ENCODE assay signal across 16 mouse cellular contexts in genomic region chr17:70363561-70363960, GRCm38 (mm10).
DNase-seq lines count a peak whose midpoint lies in the region; ATAC-seq and TF ChIP-seq lines count a peak whose summit lies in the region.
"Had no signal": no experiment of that assay in that cellular context is flagged by ENCODE, and none has a peak within 500 bp of the region (broad histone marks: within the 10 kb centered on the region; RNA-seq: fewer than 3 reads in every experiment).

No protein-coding gene starts in this region.

- no peak overlapping the region for H3K27ac ChIP-seq in cerebellum, adult 2 months (ENCODE audit: insufficient read depth, low read length)
- H3K27ac ChIP-seq in hindbrain, postnatal 0 days, result peak overlapping the region; percentile 51; the same call in 1 of the 2 replicates
- peak overlapping the region; percentile 3; the same call in 1 of the 2 replicates for H3K27ac ChIP-seq in olfactory bulb, adult 2 months (ENCODE audit: insufficient read depth, low read depth, low read length)
- H3K27ac ChIP-seq: limb, embryonic 12.5 days had no signal

- H3K4me3 ChIP-seq in cerebellum, adult 2 months (replicated peaks; ENCODE audit: insufficient read depth, low read depth, low read length), result no peak overlapping the region
- H3K4me3 ChIP-seq in hindbrain, postnatal 0 days (ENCODE audit: low read length), result no peak overlapping the region
- H3K4me3 ChIP-seq in olfactory bulb, adult 2 months (ENCODE audit: insufficient read depth, low read depth, low read length), result no peak overlapping the region
- H3K4me3 ChIP-seq: limb, embryonic 12.5 days; megakaryocyte, embryonic 14.5 days had no signal

- H3K36me3 ChIP-seq in hindbrain, postnatal 0 days (ENCODE audit: insufficient read depth, low read length), result no peaks in the 10 kb centered on the region
- H3K36me3 ChIP-seq: limb, embryonic 12.5 days had no signal

- peak; percentile 58 for DNase-seq in layer of hippocampus, adult 11-12 months (ENCODE audit: low spot score)
- DNase-seq in layer of hippocampus, postnatal 25 days (ENCODE audit: extremely low spot score in 1 of 2, low spot score in 1 of 2), result no peak
- DNase-seq in cerebellum, adult 2 months, result peak; percentile 80 to 93
- peak; percentile 85 for DNase-seq in hindbrain, postnatal 0 days (ENCODE audit: low spot score)
- no peak for DNase-seq in spleen, adult 18-20 months
- DNase-seq in ovary, postnatal 36 days (ENCODE audit: low spot score), result no peak
- DNase-seq in kidney, adult 8-10 months, result no peak
- DNase-seq: embryo, embryonic 11 days; gastrocnemius, postnatal 36 days; thymus, postnatal 4 days had no signal

- TF ChIP-seq CTCF in cerebellum, adult 2 months (IDR thresholded peaks at IDR 0.05; ENCODE audit: borderline replicate concordance, insufficient read depth, low read depth, low read length), result no peak
- TF ChIP-seq CTCF in hindbrain, postnatal 0 days (IDR thresholded peaks at IDR 0.05; ENCODE audit: low read depth), result no peak
- TF ChIP-seq CTCF in olfactory bulb, adult 2 months (IDR thresholded peaks at IDR 0.05; ENCODE audit: insufficient read depth, low read depth, low read length), result no peak

- no peaks in the 10 kb centered on the region for H3K9me3 ChIP-seq in hindbrain, postnatal 0 days (ENCODE audit: low read length)
- H3K9me3 ChIP-seq: limb, embryonic 12.5 days had no signal

- ATAC-seq in hindbrain, postnatal 0 days, result peak; percentile 84
- ATAC-seq: activated CD4-positive, CD25-positive, alpha-beta regulatory T cell, adult 4 months; intestine, postnatal 0 days had no signal

- no peak for TF ChIP-seq POLR2A in cerebellum, adult 2 months (IDR thresholded peaks at IDR 0.05; ENCODE audit: borderline replicate concordance, insufficient read depth, low read length)
- no peak for TF ChIP-seq POLR2A in olfactory bulb, adult 2 months (IDR thresholded peaks at IDR 0.05; ENCODE audit: insufficient read depth, low read depth, low read length)

- H3K4me1 ChIP-seq in cerebellum, adult 2 months (ENCODE audit: control insufficient read depth, insufficient read depth, low read length), result peaks cover 3% of the 10 kb centered on the region; the same call in 1 of the 2 replicates
- no peaks in the 10 kb centered on the region for H3K4me1 ChIP-seq in hindbrain, postnatal 0 days (ENCODE audit: insufficient read depth, low read length)
- no peaks in the 10 kb centered on the region for H3K4me1 ChIP-seq in olfactory bulb, adult 2 months (ENCODE audit: control insufficient read depth, insufficient read depth, low read length)
- H3K4me1 ChIP-seq: limb, embryonic 12.5 days; megakaryocyte, embryonic 14.5 days had no signal

- no peaks in the 10 kb centered on the region for H3K27me3 ChIP-seq in cerebellum, adult 2 months (ENCODE audit: control insufficient read depth, insufficient read depth, low read length)
- H3K27me3 ChIP-seq in hindbrain, postnatal 0 days (ENCODE audit: insufficient read depth, low read length), result no peaks in the 10 kb centered on the region
- H3K27me3 ChIP-seq: CH12.LX; limb, embryonic 12.5 days; megakaryocyte, embryonic 14.5 days had no signal

- WGBS in cerebellum, adult 2 months, result 6% methylated on average over 3 of the region's 3 CpGs
- 38% methylated on average over 3 of the region's 3 CpGs for WGBS in hindbrain, postnatal 0 days
- WGBS in olfactory bulb, adult 2 months, result 16% methylated on average over 3 of the region's 3 CpGs

- no peak overlapping the region for H3K9ac ChIP-seq in hindbrain, postnatal 0 days (replicated peaks; ENCODE audit: low read length)
- H3K9ac ChIP-seq: limb, embryonic 12.5 days had no signal

- H3K4me2 ChIP-seq in hindbrain, postnatal 0 days (ENCODE audit: low read depth, low read length), result peak overlapping the region; percentile 30; the same call in 1 of the 2 replicates
- H3K4me2 ChIP-seq: limb, embryonic 12.5 days had no signal

Comparison
In these comparisons a context has a peak if more than half of its experiments do, and no peak if none do; other contexts are left out.
1. DNase-seq: peak in layer of hippocampus, adult 11-12 months (single experiment), cerebellum, adult 2 months (2 of 2) and hindbrain, postnatal 0 days (single experiment); none in layer of hippocampus, postnatal 25 days (0 of 2), spleen, adult 18-20 months (0 of 2), ovary, postnatal 36 days (single experiment) and kidney, adult 8-10 months (0 of 2).